Mouse (Mus musculus): Measurements from ENCODE around the gene Sspo. TPM values are rescaled to one million over a fixed set of nuclear protein-coding genes. Genes with fewer than 3 reads are reported as not detected.

Gene Sspo
- polyA plus RNA-seq, 1 experiment = not detected

DNA sequence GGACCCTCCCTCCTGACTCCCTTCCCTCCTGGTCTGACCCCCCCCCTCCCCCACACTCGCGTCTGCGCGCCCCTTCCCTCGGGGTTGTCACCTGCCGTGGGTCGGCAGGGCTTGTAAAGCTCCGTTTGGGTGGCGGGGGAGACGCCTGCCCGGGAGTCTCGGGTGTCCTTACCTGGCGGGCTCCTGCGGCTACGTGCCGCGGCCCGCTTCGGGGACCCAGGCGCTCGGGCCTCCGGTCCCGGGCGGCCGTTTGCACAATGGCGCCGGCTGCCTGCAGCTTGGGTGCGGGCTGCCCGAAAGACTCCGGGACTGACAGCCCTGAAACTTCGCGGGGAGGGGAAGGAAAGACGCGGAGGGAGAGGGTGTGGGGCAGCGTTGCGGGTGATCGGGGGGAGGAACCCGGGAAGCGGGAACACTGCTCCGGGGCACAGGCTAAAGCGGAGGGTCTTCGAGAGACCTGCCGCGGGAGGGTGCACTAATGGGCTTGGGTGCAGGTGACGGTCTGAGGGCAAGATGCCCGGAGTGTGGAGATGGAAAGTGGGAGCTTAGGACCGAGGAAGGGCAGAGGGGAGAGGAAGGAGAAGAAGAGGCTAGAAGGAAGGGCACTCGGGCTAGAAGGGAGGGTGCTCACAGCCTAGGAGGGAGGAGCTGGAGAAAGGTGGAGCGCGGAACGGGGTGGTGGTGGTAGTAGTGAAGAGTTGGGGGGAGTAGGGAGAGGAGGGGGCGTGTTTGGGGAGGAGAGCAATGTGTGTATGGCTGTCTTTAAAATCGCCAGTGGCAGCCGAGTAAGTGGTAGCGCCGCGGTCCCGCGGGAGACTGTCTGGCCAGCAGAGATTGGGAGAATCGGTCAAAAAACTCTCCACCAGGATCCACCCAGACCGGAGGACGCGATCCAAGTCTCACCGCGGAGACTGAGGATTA lies 2.6 kb upstream of the Sspo start, which contains the start of gene Zfp467:
TSS of gene Zfp467 (minus strand) at position 645 of the 921 bp plus-strand sequence.
- TF ChIP-seq GATA1 (IDR thresholded peaks at IDR 0.05; ENCODE audit: low read length) = no peak

DNA sequence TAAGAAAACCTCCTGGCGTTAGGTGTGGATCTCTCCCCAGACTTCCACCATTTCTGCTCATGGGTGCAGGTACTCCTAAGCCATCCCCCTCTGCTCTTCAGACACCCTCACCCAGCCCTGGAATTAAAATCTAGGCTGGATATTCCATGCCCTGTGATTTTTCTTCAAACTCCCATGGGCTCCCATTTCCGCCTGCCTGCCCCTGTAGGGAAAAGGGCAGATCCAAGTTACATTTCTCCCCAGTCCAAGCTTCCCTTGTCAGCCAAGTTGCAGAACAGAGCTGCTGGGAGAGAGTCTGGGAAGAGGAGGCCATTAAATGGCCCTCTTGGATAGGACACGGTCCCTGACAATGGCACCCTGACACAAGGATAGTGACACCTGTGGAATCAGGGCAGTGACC lies 1.8 kb upstream of the Sspo start:
- no peak for TF ChIP-seq GATA1 (IDR thresholded peaks at IDR 0.05; ENCODE audit: low read length)

DNA sequence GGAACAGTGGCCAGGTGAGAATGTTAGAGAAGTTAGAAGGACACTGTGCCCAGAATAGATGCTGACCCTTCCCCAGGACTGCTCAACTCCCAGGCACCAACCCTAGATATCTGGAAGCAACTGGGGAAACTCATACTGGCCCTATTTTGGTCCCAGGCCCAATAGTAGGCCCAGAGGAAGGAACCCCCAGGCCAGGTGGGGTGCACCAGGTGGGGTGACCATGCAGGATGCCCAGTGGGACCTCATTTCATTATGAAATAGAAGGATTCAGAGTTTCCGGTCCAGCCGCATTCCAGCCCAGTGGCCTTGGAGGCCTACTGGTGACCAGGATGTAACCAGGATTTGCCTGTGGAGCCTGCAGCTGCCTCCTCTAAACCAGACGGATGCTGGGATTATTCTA lies 1.1 kb upstream of the Sspo start:
- TF ChIP-seq GATA1 (IDR thresholded peaks at IDR 0.05; ENCODE audit: low read length) = no peak

DNA sequence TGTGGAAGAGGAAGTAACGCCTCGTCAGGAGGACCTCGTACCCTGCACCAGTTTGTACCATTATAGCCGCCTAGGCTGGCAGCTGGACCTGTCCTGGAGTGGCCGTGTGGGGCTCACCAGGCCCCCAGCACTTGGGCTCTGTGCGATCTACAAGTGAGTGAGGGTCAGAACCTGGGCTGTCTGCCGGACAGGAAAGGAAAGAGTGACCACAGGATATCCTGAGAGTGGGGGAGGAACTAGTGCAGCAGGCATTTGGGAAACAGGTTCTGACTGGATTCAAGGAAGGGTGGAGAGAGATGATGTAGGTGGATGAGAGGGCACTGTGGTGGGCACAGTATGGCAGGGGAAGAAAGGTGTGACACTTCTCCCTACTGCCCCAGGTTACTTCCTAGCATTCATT lies 498 bp downstream of the Sspo start:
- no peak for TF ChIP-seq GATA1 (IDR thresholded peaks at IDR 0.05; ENCODE audit: low read length)

DNA sequence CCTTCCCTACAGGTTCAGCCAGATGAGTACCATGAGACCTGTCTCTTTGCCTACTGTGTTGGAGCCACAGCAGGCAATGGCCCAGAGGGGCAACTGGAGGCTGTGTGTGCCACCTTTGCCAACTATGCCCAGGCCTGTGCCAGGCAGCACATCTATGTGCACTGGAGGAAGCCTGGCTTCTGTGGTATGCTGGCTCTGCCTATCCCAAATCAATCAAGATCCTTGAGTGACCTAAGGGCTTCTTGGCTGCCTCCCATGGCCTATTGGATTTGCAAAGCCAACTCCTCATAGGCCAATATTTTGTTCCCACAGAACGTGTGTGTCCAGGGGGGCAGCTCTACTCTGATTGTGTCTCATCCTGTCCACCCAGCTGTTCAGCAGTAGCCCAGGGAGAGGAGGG lies 4.1 kb downstream of the Sspo start:
- TF ChIP-seq GATA1 (IDR thresholded peaks at IDR 0.05; ENCODE audit: low read length) = no peak

DNA sequence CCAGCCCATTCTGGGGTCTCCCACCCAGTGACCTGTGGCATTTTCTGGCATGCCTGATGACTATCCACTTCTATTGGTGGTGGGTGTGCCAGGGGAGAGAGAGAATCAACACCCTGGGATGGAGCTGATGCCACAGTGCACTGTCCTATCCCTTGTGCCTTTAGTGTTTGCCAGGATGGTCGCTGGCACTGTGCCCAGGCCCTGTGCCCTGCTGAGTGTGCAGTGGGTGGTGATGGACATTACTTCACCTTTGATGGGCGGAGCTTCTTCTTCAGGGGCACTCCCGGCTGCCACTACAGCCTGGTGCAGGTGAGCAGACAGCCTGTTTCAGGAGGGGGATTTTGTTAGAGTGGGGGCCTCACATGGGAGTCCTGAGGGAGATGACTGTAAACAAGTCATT lies 4.7 kb downstream of the Sspo start:
- no peak for TF ChIP-seq GATA1 (IDR thresholded peaks at IDR 0.05; ENCODE audit: low read length)

DNA sequence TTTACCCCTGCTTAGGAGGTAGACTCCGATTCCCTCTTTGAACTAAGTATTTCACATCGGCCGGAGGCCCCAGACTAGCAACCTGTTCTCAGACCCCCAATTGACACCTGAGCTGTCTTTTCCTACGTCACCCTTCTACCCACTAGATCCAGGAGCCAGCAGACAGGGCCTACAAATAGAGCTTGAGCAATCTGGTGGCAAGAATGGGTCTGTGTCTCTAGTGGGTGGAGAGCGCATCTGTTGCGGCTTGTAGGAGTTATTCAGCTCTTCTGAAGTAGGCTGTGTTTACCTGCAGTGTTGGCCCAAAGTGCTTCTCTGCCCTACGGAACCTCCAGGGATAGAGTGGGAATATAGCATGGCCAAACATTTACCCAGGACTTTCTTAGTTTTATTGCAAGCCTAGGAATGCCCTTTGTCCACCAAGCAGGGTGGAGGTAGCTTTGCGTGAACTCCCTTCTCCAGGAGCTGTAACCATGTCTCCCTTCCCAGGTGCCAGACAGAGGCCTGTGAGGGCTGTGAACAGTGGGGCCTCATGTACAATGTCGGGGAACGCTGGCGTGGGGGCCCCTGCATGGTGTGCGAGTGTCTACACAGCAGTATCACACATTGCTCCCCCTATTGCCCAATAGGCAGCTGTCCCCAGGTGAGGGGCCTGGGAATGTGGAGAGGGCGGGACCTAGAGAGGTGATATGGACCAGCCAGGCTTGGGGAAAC lies 17.1 kb downstream of the Sspo start:
- no peak for TF ChIP-seq GATA1 (IDR thresholded peaks at IDR 0.05; ENCODE audit: low read length)

DNA sequence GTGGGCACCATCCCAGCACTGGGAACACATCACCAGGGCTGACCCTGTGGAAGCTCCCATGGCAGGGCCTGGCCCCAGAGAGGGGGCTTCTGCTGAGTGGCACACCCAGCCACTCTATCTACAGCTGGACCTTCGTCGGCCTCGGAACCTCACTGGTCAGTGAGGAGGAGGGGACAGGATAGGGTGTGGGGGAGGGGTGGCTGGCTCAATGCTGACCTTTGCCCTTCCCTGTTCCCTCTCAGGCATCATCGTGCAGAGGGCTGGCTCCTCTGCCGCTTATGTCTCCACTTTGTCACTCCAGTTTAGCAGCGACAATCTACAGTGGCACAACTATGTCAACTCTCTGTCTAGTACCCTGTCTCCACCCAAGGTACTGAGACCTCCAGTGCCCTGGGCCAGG lies 18.7 kb downstream of the Sspo start:
- no peak for TF ChIP-seq GATA1 (IDR thresholded peaks at IDR 0.05; ENCODE audit: low read length)

DNA sequence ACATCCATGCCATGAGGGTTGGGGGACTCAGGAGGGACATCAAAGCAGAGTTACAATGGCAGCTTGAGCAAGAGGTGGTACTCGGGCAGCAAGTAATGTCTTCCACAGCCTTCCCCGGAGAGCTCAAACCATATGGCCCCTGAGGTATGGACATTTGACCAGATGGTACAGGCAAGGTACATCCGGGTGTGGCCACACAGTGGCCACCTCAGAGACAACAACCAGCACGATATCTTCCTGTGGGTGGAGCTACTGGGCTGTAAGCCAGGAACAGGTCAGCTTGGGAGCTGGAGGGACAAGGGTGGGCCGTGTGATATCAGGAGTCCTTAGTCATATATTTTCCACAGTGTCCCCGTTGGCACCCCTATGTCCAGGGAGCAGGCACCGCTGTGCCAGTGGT lies 19.5 kb downstream of the Sspo start:
- no peak for TF ChIP-seq GATA1 (IDR thresholded peaks at IDR 0.05; ENCODE audit: low read length)

DNA sequence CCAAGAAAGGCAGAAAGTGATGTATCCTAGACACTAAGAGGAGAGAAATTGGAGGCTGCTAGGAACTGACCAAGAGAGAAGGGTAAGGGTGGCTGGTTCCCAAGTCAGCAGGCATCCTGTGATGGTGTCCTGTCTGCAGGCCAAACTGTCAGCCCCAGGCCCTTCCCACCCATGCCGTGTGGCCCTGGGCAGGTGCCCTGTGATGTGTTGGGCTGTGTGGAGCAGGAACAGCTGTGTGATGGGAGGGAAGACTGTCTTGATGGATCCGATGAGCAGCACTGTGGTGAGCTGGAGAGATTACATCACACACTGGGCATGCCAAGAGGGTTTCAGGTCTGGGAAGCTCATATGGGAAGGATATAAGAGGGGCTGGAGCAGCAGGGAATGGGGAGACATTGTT lies 22.7 kb downstream of the Sspo start:
- no peak for TF ChIP-seq GATA1 (IDR thresholded peaks at IDR 0.05; ENCODE audit: low read length)

DNA sequence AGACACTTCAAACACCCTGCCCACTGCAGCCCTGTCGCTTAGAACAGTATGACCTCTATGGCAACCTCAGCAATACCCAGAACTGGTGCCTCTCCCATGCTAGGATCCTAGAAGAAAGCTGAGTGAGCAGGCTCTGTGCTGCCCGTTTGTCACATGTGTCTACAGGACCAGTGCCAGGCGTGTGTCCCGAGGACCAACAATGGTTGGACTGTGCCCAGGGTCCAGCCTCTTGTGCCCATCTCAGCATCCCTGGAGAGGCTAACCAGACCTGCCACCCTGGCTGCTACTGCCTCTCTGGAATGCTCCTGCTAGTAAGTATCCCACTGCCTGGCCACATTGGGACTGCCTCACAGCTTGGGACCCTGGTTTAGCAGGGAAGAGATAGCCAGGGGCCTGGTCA lies 30.4 kb downstream of the Sspo start:
- TF ChIP-seq GATA1 (IDR thresholded peaks at IDR 0.05; ENCODE audit: low read length) = no peak

DNA sequence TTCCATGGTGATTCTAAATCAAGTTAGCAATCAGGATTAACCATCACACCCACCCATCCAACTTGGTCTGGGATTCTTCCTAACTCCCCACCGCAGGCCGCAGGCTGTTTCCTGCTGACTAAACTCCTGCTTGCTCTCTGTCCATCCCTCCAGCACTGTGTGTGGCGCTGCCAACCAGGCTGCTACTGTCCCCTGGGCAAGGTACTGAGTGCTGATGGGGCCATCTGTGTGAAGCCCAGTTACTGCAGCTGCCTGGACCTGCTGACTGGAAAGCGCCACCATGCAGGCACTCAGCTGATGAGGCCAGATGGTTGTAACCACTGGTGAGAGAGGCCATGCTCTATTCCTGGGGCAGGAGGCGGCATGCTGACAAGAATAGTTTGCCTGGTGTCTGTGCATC lies 34.5 kb downstream of the Sspo start:
- no peak for TF ChIP-seq GATA1 (IDR thresholded peaks at IDR 0.05; ENCODE audit: low read length)

DNA sequence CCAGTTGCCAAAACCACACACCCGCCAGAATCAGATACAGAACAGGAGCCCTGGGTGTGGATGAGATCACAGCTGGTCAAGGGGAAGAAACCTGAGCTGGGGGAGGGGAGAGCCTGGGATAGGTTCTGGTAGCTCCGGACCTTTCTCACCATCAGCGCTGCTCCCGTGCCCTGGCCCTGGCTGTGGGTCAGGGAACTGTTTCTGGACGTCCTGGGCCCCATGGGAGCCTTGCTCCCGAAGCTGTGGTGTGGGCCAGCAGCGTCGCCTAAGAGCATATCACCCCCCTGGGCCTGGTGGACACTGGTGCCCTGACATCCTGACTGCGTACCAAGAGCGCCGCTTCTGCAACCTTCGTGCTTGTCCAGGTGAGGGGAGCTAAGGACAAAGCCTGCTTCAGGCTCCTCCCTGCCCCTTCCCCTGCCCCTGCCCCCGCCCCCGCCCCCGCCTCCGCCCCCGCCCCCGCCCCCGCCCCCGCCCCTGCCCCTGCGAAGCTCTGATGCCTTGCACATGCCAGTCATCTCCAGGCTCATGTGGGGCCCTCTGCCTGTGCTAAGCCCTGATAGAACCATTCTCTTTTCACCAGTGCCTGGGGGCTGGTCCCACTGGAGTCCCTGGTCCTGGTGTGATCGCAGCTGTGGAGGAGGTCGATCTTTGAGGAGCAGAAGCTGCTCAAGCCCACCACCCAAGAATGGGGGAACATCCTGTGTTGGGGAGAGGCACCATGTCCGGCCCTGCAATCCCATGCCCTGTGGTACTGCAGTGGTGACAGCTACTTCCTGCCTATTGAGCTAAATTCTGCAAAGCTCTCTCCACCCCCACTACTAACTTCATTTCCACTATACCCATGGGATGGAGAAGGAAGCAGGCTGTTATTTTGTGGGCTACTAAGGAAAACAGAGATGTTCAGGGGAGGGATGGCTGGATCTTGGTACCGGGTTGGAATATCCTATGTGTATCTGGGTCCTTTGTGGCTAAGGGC lies 40.0 kb downstream of the Sspo start:
- TF ChIP-seq GATA1 (IDR thresholded peaks at IDR 0.05; ENCODE audit: low read length) = no peak

DNA sequence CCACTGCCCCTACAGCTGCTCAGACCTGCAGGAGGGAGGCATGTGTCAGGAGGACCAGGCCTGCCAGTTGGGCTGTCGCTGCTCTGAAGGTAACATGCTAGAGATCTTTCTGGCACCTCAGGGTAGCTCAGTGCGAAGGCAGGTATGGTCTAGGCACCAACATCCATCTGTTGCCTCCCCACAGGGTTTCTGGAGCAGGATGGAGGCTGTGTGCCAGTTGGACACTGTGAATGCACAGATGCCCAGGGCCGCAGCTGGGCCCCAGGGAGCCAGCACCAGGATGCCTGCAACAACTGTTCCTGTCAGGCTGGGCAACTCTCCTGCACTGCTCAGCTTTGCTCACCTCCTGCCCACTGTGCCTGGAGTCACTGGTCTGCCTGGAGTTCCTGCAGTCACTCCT lies 41.7 kb downstream of the Sspo start:
- TF ChIP-seq GATA1 (IDR thresholded peaks at IDR 0.05; ENCODE audit: low read length) = no peak

DNA sequence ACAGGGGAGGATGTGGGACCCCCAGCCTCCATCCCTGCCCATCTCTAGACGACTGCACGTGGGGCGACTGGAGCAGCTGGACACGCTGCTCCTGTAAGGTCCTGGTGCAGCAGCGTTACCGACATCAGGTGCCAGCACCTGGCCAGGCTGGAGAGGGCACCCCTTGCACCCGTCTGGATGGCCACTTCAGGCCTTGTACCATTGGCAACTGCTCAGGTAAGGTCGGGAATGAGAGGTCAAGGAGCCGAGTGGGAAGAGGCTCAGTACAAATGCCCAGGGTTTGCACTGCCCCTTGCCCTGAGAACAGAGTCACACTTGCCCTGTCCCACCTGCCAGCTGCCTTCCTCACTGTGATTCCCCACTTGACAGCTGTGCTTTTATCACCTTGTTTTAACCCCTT lies 43.3 kb downstream of the Sspo start:
- no peak for TF ChIP-seq GATA1 (IDR thresholded peaks at IDR 0.05; ENCODE audit: low read length)
